Mouse (Mus musculus): ENCODE data around the gene Cfap58. TPM values are rescaled to one million over a fixed set of nuclear protein-coding genes. Genes with fewer than 3 reads are reported as not detected.

Gene Cfap58
- polyA plus RNA-seq, 1 experiment from 2014 or later = not detected

DNA sequence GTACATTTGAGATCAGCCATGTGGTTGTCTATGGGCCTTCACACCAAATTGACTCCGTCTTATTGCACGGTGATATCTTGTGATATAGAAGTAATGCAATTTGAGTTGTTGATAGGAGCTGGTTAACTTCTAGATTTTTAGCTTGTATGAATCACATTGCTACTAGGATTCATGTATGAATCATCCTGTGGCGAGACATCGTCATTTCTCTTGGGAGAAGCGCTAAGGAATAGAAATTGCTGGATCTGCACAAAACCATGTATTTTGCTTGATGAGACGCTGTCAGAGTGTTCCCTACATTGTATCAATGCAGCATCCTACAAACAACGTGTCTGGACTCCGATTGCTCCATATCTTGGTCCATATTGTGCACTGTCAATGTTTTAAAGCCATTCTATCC is 102.1 kb downstream of the Cfap58 start:
- Histone ChIP-seq H3K9ac (ENCODE audit: low read length) (no peak overlapping the region), H3K27ac (ENCODE audit: low read depth) (no peak overlapping the region), H3K4me1 (replicated peaks; ENCODE audit: control insufficient read depth, insufficient read depth, low read length) (no peaks in the 10 kb centered on the region), H3K4me3 (ENCODE audit: low read depth, low read length) (no peak overlapping the region), H3K4me2 (ENCODE audit: low read length) (no peak overlapping the region), H3K36me3 (ENCODE audit: control insufficient read depth, insufficient read depth, low read length) (no peaks in the 10 kb centered on the region), H3K9me3 (ENCODE audit: control insufficient read depth, low read length) (no peaks in the 10 kb centered on the region), H3K27me3 (replicated peaks; ENCODE audit: control insufficient read depth, insufficient read depth, low read length) (no peaks in the 10 kb centered on the region)
- ATAC-seq (replicated peaks; ENCODE audit: low FRiP score, low TSS enrichment, low read depth) (no peak), DNase-seq (ENCODE audit: low spot score) (no peak)
- WGBS = 87% methylated on average over 8 of the region's 8 CpGs

DNA sequence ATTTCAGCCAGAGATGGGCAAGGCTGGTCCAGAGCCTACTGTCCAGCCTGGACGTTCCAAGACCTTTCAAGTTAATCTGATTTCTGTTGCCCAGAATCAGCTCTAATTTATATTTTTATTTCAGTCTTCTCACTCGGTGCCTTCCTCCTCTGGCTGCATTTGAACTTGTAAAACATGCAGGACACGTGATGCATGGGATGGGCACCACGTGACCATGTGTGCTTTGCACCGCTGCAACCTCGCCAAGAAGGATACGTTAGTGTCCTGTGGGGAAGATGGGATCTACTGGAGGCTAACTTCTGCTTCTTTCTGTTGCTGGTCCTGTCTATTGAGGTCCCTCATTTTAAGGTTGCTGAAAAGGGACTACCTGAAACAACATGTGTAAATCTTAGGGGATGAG is 109.8 kb downstream of the Cfap58 start:
- Histone ChIP-seq H3K9me3 (ENCODE audit: control insufficient read depth, low read length) (no peaks in the 10 kb centered on the region), H3K27ac (ENCODE audit: low read depth) (no peak overlapping the region), H3K4me2 (ENCODE audit: low read length) (no peak overlapping the region), H3K9ac (ENCODE audit: low read length) (no peak overlapping the region), H3K4me3 (ENCODE audit: low read depth, low read length) (no peak overlapping the region), H3K4me1 (replicated peaks; ENCODE audit: control insufficient read depth, insufficient read depth, low read length) (no peaks in the 10 kb centered on the region), H3K27me3 (replicated peaks; ENCODE audit: control insufficient read depth, insufficient read depth, low read length) (no peaks in the 10 kb centered on the region), H3K36me3 (ENCODE audit: control insufficient read depth, insufficient read depth, low read length) (no peaks in the 10 kb centered on the region)
- DNase-seq (ENCODE audit: low spot score) (no peak), ATAC-seq (replicated peaks; ENCODE audit: low FRiP score, low TSS enrichment, low read depth) (no peak)
- 81% methylated on average over 7 of the region's 7 CpGs for WGBS

DNA sequence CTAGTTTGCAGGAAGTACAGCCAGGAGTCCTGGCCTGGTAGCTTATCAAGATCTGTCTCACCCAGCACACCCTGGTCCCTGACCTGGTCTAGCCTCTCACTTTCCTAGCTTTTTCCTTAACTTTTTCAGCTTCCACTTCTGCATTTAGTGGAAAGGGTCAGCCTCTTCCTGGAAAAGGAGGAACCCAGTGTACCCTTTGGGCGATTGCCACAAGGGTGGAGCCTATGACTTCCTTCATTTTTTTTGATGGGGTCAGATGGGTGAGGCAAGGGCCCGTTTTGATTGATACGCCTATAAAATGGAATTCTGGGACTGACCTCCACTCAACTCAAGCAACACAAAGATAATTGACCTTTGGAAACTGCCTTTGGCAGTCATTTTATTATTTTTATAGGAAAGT is 111.9 kb downstream of the Cfap58 start:
- 64% methylated on average over 3 of the region's 3 CpGs for WGBS
- ATAC-seq (replicated peaks; ENCODE audit: low FRiP score, low TSS enrichment, low read depth) = no peak

GRCm38 (mm10) chr19:48063289-48063688 is 125.8 kb downstream of the Cfap58 start:
- ATAC-seq (replicated peaks; ENCODE audit: low FRiP score, low TSS enrichment, low read depth) (no peak), DNase-seq (ENCODE audit: low spot score) (no peak)
- H3K4me1 ChIP-seq (replicated peaks; ENCODE audit: control insufficient read depth, insufficient read depth, low read length) = peaks cover 4% of the 10 kb centered on the region
- WGBS = 11% methylated on average over 2 of the region's 2 CpGs
- H3K36me3 ChIP-seq (ENCODE audit: control insufficient read depth, insufficient read depth, low read length) = no peaks in the 10 kb centered on the region
- H3K4me3 ChIP-seq (ENCODE audit: low read depth, low read length) = no peak overlapping the region
- no peak overlapping the region for H3K27ac ChIP-seq (ENCODE audit: low read depth)
- H3K27me3 ChIP-seq (replicated peaks; ENCODE audit: control insufficient read depth, insufficient read depth, low read length) = 0 out of 2 replicates have a peak, but pooled peaks cover 3% of the 10 kb centered on the region
- no peaks in the 10 kb centered on the region for H3K9me3 ChIP-seq (ENCODE audit: control insufficient read depth, low read length)
- H3K9ac ChIP-seq (ENCODE audit: low read length) = no peak overlapping the region
- H3K4me2 ChIP-seq (ENCODE audit: low read length) = no peak overlapping the region

More for the DNA sequence above, 111.9 kb downstream of the Cfap58 start:
- DNase-seq (ENCODE audit: low spot score) = no peak
- H3K4me3 ChIP-seq (ENCODE audit: low read depth, low read length) = no peak overlapping the region
- no peaks in the 10 kb centered on the region for H3K27me3 ChIP-seq (replicated peaks; ENCODE audit: control insufficient read depth, insufficient read depth, low read length)
- no peaks in the 10 kb centered on the region for H3K9me3 ChIP-seq (ENCODE audit: control insufficient read depth, low read length)
- H3K9ac ChIP-seq (ENCODE audit: low read length) = no peak overlapping the region
- H3K4me2 ChIP-seq (ENCODE audit: low read length) = no peak overlapping the region
- H3K27ac ChIP-seq (ENCODE audit: low read depth) = no peak overlapping the region
- H3K36me3 ChIP-seq (ENCODE audit: control insufficient read depth, insufficient read depth, low read length) = no peaks in the 10 kb centered on the region
- H3K4me1 ChIP-seq (replicated peaks; ENCODE audit: control insufficient read depth, insufficient read depth, low read length) = no peaks in the 10 kb centered on the region

DNA sequence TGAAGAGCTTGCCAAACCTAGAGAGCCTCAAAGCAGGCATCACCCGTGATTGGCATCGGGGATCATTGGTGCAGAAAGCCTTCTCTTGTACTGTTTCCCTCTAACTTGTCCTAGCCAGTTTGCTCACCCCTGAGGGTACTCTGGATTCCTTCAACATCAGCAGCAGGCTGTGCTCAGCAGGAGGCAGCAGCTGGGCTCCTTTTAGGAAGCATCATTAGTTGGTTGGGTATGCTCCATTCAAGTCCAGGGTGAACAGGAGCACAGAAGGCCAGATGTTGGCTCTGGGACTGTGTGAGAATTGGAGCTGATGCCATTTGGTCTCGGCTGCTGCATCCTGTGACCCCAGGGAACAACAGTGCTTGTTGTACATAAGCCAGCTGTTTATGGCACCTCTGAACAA is 142.2 kb downstream of the Cfap58 start:
- no peak overlapping the region for H3K4me3 ChIP-seq (ENCODE audit: low read depth, low read length)
- H3K36me3 ChIP-seq (ENCODE audit: control insufficient read depth, insufficient read depth, low read length) = no peaks in the 10 kb centered on the region
- H3K9ac ChIP-seq (ENCODE audit: low read length) = no peak overlapping the region
- ATAC-seq (replicated peaks; ENCODE audit: low FRiP score, low TSS enrichment, low read depth) = no peak
- no peak overlapping the region for H3K27ac ChIP-seq (ENCODE audit: low read depth)
- H3K4me1 ChIP-seq (replicated peaks; ENCODE audit: control insufficient read depth, insufficient read depth, low read length) = no peaks in the 10 kb centered on the region; the same call in 1 of the 2 replicates
- no peaks in the 10 kb centered on the region for H3K9me3 ChIP-seq (ENCODE audit: control insufficient read depth, low read length)
- no peak for DNase-seq (ENCODE audit: low spot score)
- WGBS = 71% methylated on average over 3 of the region's 3 CpGs
- no peaks in the 10 kb centered on the region for H3K27me3 ChIP-seq (replicated peaks; ENCODE audit: control insufficient read depth, insufficient read depth, low read length)
- H3K4me2 ChIP-seq (ENCODE audit: low read length) = no peak overlapping the region

GRCm38 (mm10) chr19:48081456-48081855 is 144.0 kb downstream of the Cfap58 start:
- H3K4me3 ChIP-seq (ENCODE audit: low read depth, low read length) = no peak overlapping the region
- 89% methylated on average over 4 of the region's 4 CpGs for WGBS
- no peak overlapping the region for H3K9ac ChIP-seq (ENCODE audit: low read length)
- DNase-seq (ENCODE audit: low spot score) = no peak
- no peak for ATAC-seq (replicated peaks; ENCODE audit: low FRiP score, low TSS enrichment, low read depth)
- no peaks in the 10 kb centered on the region for H3K36me3 ChIP-seq (ENCODE audit: control insufficient read depth, insufficient read depth, low read length)
- no peak overlapping the region for H3K4me2 ChIP-seq (ENCODE audit: low read length)
- H3K27ac ChIP-seq (ENCODE audit: low read depth) = no peak overlapping the region
- no peaks in the 10 kb centered on the region; the same call in 1 of the 2 replicates for H3K4me1 ChIP-seq (replicated peaks; ENCODE audit: control insufficient read depth, insufficient read depth, low read length)
- no peaks in the 10 kb centered on the region for H3K27me3 ChIP-seq (replicated peaks; ENCODE audit: control insufficient read depth, insufficient read depth, low read length)
- H3K9me3 ChIP-seq (ENCODE audit: control insufficient read depth, low read length) = no peaks in the 10 kb centered on the region

Small RNAs within 50 kb of the gene (microRNA-seq; reads per million reads assigned to microRNA genes)
- not detected for gene Gm22240

Other genes with a start within 250 kb of the Cfap58 start
- gene Col17a1, start 245.6 kb upstream of the Cfap58 start, polyA plus RNA-seq (2014; fragmentation: Nextera tagmentation; extraction: Ambion mirVana) = 0.67 and 1.1 TPM in 2 replicates
- gene Sfr1, start 206.0 kb upstream of the Cfap58 start, polyA plus RNA-seq (2014; fragmentation: Nextera tagmentation; extraction: Ambion mirVana) = 274 and 292 TPM in 2 replicates
- 313 and 340 TPM in 2 replicates for gene Gsto1, start 82.7 kb upstream of the Cfap58 start, polyA plus RNA-seq (2014; fragmentation: Nextera tagmentation; extraction: Ambion mirVana)
- 1.0 and 1.1 TPM in 2 replicates for gene Gsto2, start 72.1 kb upstream of the Cfap58 start, polyA plus RNA-seq (2014; fragmentation: Nextera tagmentation; extraction: Ambion mirVana)
- 0.11 TPM in 2 replicates for gene Cfap43, start 18.4 kb upstream of the Cfap58 start, polyA plus RNA-seq (2014; fragmentation: Nextera tagmentation; extraction: Ambion mirVana)
- 9.9 and 13.0 TPM in 2 replicates for gene Itprip, start 18.4 kb upstream of the Cfap58 start, polyA plus RNA-seq (2014; fragmentation: Nextera tagmentation; extraction: Ambion mirVana)